Mouse (Mus musculus): ENCODE measurements around the gene Ebf1. TPM values are rescaled to one million over a fixed set of nuclear protein-coding genes. Genes with fewer than 3 reads are reported as not detected.

Ebf1 gene
- total RNA-seq, 2 experiments from 2014 or later: 16.8 to 30.3 TPM

- no peak for DNase-seq
Observed at GRCm38 (mm10) chr11:44841127-44842056, 224.3 kb downstream of the Ebf1 start.

- DNase-seq: no peak
Observed at GRCm38 (mm10) chr11:44851874-44852273, 234.8 kb downstream of the Ebf1 start.

GRCm38 (mm10) chr11:44852921-44853320, 235.8 kb downstream of the Ebf1 start:
- DNase-seq: no peak

GRCm38 (mm10) chr11:44854496-44854895, 237.4 kb downstream of the Ebf1 start:
- DNase-seq: peak; percentile 72 to 73

- DNase-seq: no peak
Observed at GRCm38 (mm10) chr11:44861108-44861507, 244.0 kb downstream of the Ebf1 start.

DNA sequence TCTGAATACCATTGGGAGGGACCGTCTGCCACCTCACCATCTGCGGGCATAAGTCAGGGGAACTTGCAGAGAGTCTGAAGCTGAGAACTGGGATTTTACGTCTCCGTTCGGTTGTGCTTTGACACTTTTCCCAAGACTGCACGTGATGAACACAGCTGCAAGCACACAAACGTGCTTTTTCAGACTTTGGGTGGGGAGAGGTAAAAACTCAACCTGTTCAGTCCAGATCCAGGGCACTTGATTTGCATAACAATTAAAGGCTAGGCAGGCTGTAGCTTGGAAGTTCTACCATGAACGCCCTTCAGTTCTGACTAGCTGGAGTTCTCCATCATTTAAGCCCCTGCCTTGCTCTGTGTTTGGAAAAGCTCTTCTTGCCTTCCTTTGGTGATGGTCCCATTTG, 246.8 kb downstream of the Ebf1 start:
- no peak for DNase-seq

DNA sequence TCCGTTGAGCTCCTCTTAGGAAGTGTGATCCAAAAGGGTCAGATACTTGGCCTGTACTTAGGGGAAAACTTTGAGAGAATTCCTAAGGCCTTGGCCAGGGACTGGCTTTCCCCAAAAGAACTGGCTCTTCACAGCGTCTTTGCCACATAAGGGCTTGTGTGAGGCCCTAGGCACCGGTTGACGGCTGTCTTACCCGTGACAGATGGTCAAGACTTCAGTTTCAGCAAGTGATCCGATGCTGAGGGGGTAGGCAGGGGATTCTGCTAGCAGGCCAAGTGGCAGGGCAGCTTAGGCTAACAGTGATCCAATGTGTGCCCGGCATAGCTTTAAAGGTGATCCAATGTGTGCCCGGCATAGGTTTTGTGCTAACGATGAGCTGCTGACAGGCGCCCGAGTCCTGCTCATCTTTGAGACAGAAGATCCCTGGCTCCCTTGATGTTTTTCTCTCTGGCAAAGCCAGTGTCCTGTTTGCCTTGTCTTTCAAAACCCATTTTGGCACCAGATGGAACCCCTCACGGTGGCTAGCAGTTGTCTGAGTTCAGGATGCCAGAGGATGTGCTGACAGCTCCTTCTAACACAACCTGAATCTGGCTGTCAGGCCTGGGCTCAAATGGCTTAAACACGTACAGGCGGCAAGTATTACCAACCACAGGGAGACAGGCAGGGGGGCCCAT, 249.5 kb downstream of the Ebf1 start:
- DNase-seq: no peak

DNA sequence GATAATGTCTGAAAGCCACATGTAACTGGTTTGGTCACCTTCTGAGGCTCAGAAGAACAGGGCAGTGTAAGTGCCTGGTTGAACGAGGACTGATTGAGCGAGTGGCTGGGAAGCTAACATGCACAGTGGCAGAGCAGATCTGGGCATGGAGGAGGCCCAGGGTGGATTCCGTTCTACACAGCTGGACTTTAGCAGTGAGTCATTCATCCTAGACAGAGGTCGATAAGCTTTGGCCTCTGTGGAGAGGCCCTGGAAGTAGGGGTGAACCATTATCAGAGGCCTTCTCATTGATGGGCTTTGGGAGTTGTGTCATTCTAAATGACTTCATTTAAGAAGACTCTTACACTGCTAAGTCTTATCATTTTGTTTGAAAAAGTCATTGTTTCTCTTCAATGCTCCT, 250.3 kb downstream of the Ebf1 start:
- DNase-seq: no peak

DNA sequence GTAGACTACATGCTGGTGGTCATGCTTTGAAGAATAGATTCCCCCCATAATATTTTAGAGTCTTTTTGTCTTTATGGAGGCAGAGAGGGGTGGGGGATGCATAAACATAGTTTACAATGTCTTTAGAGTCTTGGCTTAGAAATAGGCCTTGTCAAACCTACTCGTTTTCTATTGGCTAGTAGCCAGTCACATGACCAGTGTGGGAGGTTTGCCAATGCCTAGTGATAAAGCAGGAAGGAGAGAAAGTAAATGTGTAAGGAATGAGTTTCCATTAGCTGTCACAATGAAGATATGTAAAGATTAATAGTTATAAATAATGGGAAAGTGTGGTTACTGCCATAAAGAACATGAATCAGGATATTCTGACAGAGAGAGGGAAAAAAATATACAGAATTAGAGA, 256.8 kb downstream of the Ebf1 start:
- DNase-seq: no peak

DNA sequence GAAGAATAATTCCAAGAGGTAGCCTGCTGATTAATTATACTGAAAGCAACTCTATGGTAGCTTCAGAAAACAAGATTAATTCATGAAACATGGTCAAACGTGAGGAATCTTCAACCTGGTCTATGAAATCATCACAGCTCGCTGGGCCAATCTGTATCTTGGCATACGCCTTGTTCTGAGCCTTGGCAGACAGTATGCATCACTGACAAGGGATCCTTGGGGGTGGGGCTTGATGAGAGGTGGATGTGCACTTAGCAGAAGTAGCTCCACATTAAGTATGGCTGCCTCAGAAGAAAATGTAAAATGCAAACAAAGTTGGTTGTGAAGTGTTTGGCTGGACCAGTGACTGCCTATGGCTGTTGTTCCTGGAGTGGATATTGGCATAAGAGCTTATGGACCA, 258.1 kb downstream of the Ebf1 start:
- no peak for DNase-seq

GRCm38 (mm10) chr11:44881056-44881683, 264.1 kb downstream of the Ebf1 start:
- no peak for DNase-seq

- DNase-seq: no peak
Observed at GRCm38 (mm10) chr11:44882476-44882970, 265.4 kb downstream of the Ebf1 start.

DNA sequence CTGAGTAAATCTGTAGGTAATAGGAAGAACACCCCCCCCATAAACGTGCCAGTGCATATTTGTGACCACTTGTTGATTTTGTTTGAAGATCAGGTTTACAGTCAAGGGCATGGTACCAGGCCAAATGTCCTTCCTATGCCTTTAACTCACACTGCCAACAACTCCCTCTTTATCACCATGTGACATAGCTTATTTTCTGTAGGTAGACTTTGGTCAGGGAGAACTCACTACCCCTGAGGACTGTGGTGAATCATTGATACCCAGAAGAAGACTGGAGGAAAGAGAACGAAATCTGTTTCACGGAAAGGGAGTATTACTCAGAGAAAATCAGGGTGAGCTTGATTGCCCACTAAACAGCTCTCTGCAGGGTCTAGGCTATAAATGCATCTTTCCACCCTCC, 267.2 kb downstream of the Ebf1 start:
- no peak for DNase-seq

DNA sequence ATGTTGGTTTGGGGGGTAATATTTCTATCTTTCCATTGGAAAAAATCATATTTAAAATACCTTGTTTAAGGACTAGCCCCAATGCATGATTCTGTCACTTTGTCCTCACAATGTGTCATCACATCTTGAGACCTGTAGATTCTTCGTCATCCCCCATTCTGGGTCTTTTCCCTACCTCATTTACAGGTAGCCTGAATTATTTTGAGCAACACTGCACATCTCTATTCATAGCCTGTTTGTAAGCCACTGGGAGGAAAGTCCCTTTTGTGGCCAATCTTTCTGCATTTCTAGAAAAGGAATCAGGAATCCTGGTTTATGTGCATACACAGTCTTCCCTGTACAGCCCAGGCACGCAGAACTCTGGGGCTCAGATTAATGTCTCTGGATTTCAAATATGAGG, 269.8 kb downstream of the Ebf1 start:
- DNase-seq: no peak

GRCm38 (mm10) chr11:44887691-44888090, 270.6 kb downstream of the Ebf1 start:
- DNase-seq: no peak

GRCm38 (mm10) chr11:44888390-44888789, 271.3 kb downstream of the Ebf1 start:
- no peak for DNase-seq

- peak; percentile 17 to 60 for DNase-seq
Observed at GRCm38 (mm10) chr11:44892814-44893521, 275.9 kb downstream of the Ebf1 start.

DNA sequence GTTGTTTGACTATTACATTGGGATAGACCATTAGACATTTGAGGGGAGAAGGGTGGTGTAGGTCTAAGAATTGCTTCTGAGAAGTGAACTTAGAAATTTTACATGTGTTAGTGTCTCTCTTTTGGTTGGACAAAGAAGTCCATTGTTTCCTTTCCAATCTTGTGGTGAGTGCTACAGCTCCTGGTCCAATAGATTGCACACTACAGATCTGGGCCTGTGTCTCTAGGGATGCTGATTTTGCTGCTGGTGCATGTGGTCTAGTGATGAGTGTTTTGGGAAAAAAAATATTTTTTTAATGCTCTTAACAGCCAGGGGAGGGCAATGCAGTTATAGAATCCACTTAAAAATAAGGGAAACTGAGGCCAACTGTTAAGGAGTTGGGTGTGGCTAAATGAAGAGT, 276.9 kb downstream of the Ebf1 start:
- DNase-seq: no peak

- DNase-seq: no peak
Observed at GRCm38 (mm10) chr11:44894798-44895197, 277.7 kb downstream of the Ebf1 start.

GRCm38 (mm10) chr11:44895893-44896292, 278.8 kb downstream of the Ebf1 start:
- DNase-seq: no peak

DNA sequence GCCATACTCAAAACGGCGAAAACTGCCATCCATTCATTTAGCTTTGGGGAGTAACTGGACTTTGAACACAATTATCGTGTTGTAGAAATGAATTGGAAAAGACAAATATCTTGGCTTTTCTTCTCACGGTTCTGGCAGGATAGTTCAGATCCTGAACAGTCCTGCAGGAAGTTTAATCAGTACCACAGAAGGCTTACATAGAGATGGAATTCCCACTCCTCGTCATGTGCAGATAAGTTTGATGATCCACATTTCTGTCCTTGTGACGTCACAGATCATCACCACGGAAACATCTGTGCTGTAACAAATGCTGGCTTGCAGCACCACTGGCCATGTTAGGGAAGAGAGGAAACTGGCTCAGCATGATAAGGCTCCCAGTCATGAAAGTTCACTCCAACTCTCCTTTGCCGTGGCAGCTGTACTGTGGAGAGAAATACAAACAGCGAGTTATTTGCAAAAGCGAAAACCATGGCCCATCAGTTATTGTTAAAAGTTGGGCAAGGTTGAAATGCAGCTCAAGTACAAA, 280.1 kb downstream of the Ebf1 start:
- peak in 1 of 2 experiments; percentile 2 for DNase-seq

GRCm38 (mm10) chr11:44899554-44899953, 282.4 kb downstream of the Ebf1 start:
- DNase-seq: no peak

Measured in adrenal gland, postnatal 36 days (tissue).